Mouse (Mus musculus) ovary, postnatal 10 days (tissue): ENCODE data around the gene Clmn.

ENCODE experiments used
- DNase-seq: peaks from one replicate; pipeline ENCODE4 v3.0.0; 2022; ENCODE audit warnings: low spot score

Gene Clmn

DNA sequence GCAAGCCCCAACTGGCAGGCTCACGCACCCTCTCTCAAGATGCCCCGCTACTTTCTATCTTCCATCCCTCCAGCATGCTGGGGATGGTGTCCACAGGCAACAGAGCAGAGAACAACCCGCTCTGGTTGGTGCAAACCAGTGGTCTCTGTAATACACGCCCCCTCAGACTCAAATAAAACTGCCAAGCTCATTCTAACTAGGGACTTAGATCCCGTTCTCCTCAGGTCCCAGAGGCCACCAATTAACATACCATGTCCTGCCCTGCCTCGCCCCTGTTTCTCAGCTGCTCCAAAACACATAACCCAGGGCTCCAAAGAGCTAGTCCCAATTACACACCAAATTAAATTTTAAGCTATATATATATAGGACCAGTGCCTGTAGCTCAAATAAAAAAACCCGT lies 50.6 kb downstream of the Clmn start:
- no peak for DNase-seq

- DNase-seq, result no peak
Measured at GRCm38 (mm10) chr12:104813762-104814161, 51.1 kb downstream of the Clmn start.

GRCm38 (mm10) chr12:104812711-104813110 lies 52.2 kb downstream of the Clmn start:
- no peak for DNase-seq

- DNase-seq, result no peak
Measured at GRCm38 (mm10) chr12:104810923-104811443, 53.9 kb downstream of the Clmn start.

GRCm38 (mm10) chr12:104808421-104809067 lies 56.3 kb downstream of the Clmn start:
- no peak for DNase-seq

GRCm38 (mm10) chr12:104806680-104807375 lies 58.0 kb downstream of the Clmn start:
- no peak for DNase-seq

GRCm38 (mm10) chr12:104801494-104802260 lies 63.2 kb downstream of the Clmn start:
- DNase-seq, result no peak

DNA sequence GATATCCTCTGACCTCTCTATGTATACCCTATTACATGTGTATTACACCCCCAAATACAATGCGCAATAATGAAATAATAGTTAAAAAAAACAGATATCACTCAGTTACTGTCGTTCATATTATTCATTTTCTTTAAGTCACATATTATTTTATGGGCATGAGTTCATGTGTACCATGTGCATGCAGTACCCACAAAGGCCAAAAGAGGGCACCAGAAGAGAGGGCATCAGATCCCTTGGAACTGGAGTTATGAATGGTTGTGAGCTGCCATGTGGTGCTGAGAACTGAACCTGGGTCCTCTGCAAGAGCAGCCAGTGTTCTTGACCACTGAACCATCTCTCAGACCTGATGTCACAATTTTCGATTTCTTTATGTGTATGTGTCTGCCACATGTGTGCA lies 65.5 kb downstream of the Clmn start:
- no peak for DNase-seq

GRCm38 (mm10) chr12:104797905-104798304 lies 67.0 kb downstream of the Clmn start:
- DNase-seq, result no peak

DNA sequence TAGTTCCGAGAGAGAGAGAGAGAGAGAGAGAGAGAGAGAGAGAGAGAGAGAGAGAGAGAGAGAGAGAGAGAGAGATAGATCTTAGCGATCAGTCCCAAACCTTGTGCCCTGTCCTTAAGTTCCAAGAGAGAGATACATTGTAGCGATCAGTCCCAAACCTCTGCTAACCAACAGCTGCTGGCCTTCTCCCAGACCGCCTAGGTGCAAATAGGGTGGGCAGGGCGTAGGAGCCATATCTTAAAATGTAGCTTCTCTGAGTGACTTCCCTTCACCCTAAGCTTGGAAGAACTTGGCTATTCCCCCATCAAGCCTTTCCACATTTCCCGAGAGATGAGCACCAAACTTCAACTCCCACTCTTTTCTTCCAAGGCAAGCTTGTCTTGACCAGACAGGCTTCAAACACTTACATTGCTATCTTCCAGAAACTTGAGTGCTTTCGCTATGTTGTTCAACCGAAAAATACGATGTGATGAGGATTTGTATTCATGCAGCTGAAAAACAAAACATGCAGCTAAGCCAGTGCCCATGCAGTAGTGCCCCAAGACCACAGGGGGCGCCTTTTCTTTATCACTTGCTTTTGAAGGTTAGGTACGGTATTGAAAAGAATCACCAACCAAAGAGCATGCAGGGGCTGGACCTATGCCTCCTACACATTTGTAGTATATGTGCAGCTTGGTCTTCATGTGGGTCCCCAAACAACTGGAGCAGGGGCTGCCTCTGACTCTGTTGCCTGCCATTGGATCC lies 68.1 kb downstream of the Clmn start:
- no peak for DNase-seq

DNA sequence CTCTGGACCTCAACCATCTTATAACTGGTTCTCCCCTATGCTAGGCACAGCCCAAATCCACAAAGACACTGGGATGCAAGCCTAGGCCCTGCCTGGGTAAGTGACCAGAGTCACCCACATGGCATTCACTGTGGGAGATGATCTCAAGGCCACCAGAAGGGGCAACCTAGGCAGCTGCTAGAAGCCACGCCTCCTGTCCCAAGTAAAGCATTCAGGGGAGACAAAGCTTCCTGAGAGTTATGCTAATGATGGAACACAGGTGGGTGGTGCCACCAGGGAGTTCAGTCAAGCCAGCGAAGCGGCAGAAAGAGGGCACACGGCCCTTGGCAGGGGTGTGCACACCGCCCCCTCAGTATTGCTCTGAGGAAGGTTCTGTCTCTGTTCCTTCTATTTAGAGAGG lies 69.9 kb downstream of the Clmn start:
- no peak for DNase-seq

GRCm38 (mm10) chr12:104793486-104793885 lies 71.4 kb downstream of the Clmn start:
- no peak for DNase-seq

GRCm38 (mm10) chr12:104777603-104778002 lies 87.3 kb downstream of the Clmn start:
- DNase-seq, result no peak

- DNase-seq, result no peak
Measured at GRCm38 (mm10) chr12:104771941-104772340, 92.9 kb downstream of the Clmn start.

GRCm38 (mm10) chr12:104769201-104769785 lies 95.6 kb downstream of the Clmn start:
- no peak for DNase-seq

GRCm38 (mm10) chr12:104767183-104767582 lies 97.7 kb downstream of the Clmn start:
- no peak for DNase-seq

DNA sequence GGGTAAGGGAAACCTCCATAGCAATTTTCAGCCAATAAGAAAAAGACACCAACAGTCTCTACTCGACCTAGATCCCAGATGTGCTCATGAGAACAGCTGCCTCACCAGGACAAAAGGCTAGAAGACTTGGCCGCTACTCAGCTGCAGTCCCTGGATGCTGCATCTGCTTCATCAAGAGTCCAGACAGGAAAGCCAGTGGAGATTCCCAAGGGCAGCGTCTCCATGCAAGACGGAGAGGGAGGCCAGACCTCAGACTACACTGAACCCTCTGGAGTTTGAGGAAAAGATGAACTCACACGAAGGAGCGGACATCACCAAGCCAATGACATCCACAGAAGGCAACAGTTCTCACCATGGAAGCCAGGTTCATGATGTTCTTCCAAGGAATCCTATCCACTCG lies 99.1 kb downstream of the Clmn start:
- DNase-seq, result no peak

DNA sequence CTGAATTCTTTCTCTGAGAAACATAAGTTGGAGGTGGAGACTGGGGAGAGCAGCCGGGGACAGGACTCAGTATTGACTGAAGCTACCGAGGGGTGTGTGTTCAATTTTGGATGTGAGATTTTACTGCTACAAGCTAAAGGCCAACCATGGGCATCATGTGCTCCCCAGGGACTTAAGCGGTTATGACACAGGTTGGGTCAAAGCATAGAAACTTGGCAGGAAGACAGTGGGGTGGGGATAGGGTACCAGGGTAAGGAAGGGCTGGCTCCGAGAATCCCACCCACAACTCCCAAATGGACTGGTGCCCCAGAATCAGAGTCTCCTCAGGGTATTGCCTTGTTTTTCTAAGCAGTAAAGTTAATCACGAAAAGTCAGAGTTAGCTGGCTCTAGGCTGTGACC lies 99.8 kb downstream of the Clmn start:
- no peak for DNase-seq

DNA sequence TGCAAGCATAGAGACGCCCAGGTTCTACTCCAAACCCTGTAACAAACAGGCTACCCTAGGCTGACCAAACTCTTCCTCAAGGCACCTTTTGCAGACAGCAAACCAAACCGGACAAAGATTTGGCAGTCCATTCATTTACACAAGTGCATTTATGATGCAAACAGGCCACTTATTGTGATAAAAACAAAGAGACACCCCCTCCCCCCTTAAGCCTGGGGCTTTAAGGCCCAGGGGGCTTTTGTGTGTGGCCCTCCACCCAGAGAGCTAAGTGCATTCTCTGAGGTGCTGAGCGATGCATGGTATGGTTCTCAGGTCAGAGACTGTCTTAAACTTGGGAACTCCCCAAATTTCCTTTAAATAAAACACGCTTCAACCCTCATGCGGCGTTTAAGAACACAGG lies 101.0 kb downstream of the Clmn start:
- no peak for DNase-seq

DNA sequence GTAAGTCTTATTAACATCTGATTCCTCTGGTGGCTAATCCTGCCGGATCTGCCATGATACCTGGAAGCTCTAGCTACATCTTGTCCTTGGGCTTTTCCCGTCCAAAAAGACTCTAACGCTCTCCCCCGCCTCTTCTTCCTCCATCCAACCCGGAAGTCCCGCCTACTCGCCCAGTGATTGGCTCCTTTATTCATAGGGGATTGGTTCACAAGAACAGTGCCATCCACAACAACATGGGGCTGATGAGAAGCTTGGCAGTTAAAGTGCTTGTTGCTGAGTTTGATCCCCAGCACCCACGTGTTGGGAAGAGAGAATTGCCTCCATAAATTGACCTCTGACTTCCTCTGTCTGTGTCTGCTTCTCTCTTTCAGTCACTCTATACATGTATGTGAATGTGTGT lies 103.5 kb downstream of the Clmn start:
- no peak for DNase-seq

- no peak for DNase-seq
Measured at GRCm38 (mm10) chr12:104758066-104758465, 106.8 kb downstream of the Clmn start.

- DNase-seq, result no peak
Measured at GRCm38 (mm10) chr12:104753686-104754085, 111.2 kb downstream of the Clmn start.
